Mouse (Mus musculus) stomach, embryonic 16.5 days (tissue): ENCODE data around the gene Cog1. TPM values are rescaled to one million over a fixed set of nuclear protein-coding genes. Genes with fewer than 3 reads are reported as not detected.
A peak's percentile ranks its signal among the peaks of the same experiment; 100 is the strongest.

Experiments used
- ATAC-seq: fragments of 200-750 bp; cut with Nextera tagmentation; 2 replicates; pipeline ENCODE4 v1.8.0; 2017; ENCODE audit warnings: moderate number of reproducible peaks, moderate TSS enrichment; ENCODE audit not compliant: insufficient read depth, low FRiP score
- H3K27ac ChIP-seq: fragments of 300-500 bp; sonication (generic); 2 replicates; pipeline ENCODE4 v1.5.1; 2014; ENCODE audit warnings: low read length
- H3K27me3 ChIP-seq: fragments of 300-500 bp; sonication (generic); 2 replicates; pipeline ENCODE4 v1.6.1; 2014; ENCODE audit warnings: low read length, control low read depth, mixed read lengths; ENCODE audit not compliant: control insufficient read depth, insufficient read depth
- H3K36me3 ChIP-seq: fragments of 300-500 bp; sonication (generic); 2 replicates; pipeline ENCODE4 v1.6.1; 2014; ENCODE audit warnings: low read length; ENCODE audit not compliant: control insufficient read depth, insufficient read depth
- H3K4me1 ChIP-seq: fragments of 300-500 bp; sonication (generic); 2 replicates; pipeline ENCODE4 v1.6.1; 2014; ENCODE audit warnings: low read length, control low read depth, mixed read lengths; ENCODE audit not compliant: control insufficient read depth, insufficient read depth
- H3K4me2 ChIP-seq: fragments of 300-500 bp; sonication (generic); 2 replicates; pipeline ENCODE4 v1.6.1; 2014; ENCODE audit warnings: low read depth, low read length, mixed read lengths
- H3K4me3 ChIP-seq: fragments of 300-500 bp; sonication (generic); replicated peaks from 2 replicates; pipeline ENCODE4 v1.5.1; 2014; ENCODE audit warnings: mild to moderate bottlenecking, low read length
- H3K9ac ChIP-seq: fragments of 300-500 bp; sonication (generic); 2 replicates; pipeline ENCODE4 v1.6.1; 2014; ENCODE audit warnings: low read length
- H3K9me3 ChIP-seq: fragments of 300-500 bp; sonication (generic); replicated peaks from 2 replicates; pipeline ENCODE4 v1.6.1; 2016; ENCODE audit warnings: low read length, control low read depth; ENCODE audit not compliant: control insufficient read depth
- WGBS: fragments of 180-500 bp; shearing (Covaris S2); extraction: QIAGEN DNeasy Blood & Tissue Kit; methylation state at CpG from one replicate; pipeline ENCODE4 v1.1.7; 2014; 5-methylcytosine and 5-hydroxymethylcytosine counted together
- polyA plus RNA-seq: library from polyadenylated mRNA; unstranded; fragments of >200 nt; fragmentation: Nextera tagmentation; extraction: Ambion mirVana; gene quantifications from 2 replicates; pipeline ENCODE4 v1.2.1, GENCODE M21; 2015

The Cog1 gene
- polyA plus RNA-seq, 1 experiment from 2014 or later, result 17.3 TPM

GRCm38 (mm10) chr11:113627785-113628184 lies 21.2 kb upstream of the Cog1 start:
- no peaks in the 10 kb centered on the region for H3K36me3 ChIP-seq

GRCm38 (mm10) chr11:113630642-113631041 lies 18.3 kb upstream of the Cog1 start:
- 53% methylated on average over 7 of the region's 7 CpGs for WGBS
- H3K4me2 ChIP-seq, result peak overlapping the region; percentile 20; the same call in 1 of the 2 replicates
- H3K9me3 ChIP-seq, result no peaks in the 10 kb centered on the region

More at GRCm38 (mm10) chr11:113627785-113628184, 21.2 kb upstream of the Cog1 start:
- no peak overlapping the region for H3K27ac ChIP-seq
- no peak overlapping the region for H3K4me2 ChIP-seq
- 0 out of 2 replicates have a peak, but pooled peaks cover 2% of the 10 kb centered on the region for H3K4me1 ChIP-seq
- H3K9me3 ChIP-seq, result no peaks in the 10 kb centered on the region
- ATAC-seq, result no peak
- whole genome bisulfite sequencing, result 58% methylated on average over 4 of the region's 4 CpGs
- H3K9ac ChIP-seq, result no peak overlapping the region
- H3K4me3 ChIP-seq, result no peak overlapping the region
- H3K27me3 ChIP-seq, result no peaks in the 10 kb centered on the region

GRCm38 (mm10) chr11:113631302-113631701 lies 17.7 kb upstream of the Cog1 start:
- H3K9me3 ChIP-seq, result no peaks in the 10 kb centered on the region
- H3K4me2 ChIP-seq, result peak overlapping the region; percentile 25
- 56% methylated on average over 8 of the region's 8 CpGs for WGBS
- ATAC-seq, result 0 out of 2 replicates have a peak, but pooled peaks have one; percentile 27
- H3K27ac ChIP-seq, result peak overlapping the region; percentile 29; the same call in 1 of the 2 replicates
- no peaks in the 10 kb centered on the region for H3K27me3 ChIP-seq
- H3K4me1 ChIP-seq, result 0 out of 2 replicates have a peak, but pooled peaks cover 2% of the 10 kb centered on the region
- H3K4me3 ChIP-seq, result no peak overlapping the region
- no peaks in the 10 kb centered on the region for H3K36me3 ChIP-seq
- H3K9ac ChIP-seq, result no peak overlapping the region

More at GRCm38 (mm10) chr11:113630642-113631041, 18.3 kb upstream of the Cog1 start:
- no peak for ATAC-seq
- Histone ChIP-seq H3K4me1 (0 out of 2 replicates have a peak, but pooled peaks cover 2% of the 10 kb centered on the region), H3K4me3 (no peak overlapping the region), H3K9ac (no peak overlapping the region), H3K27ac (no peak overlapping the region), H3K27me3 (no peaks in the 10 kb centered on the region), H3K36me3 (no peaks in the 10 kb centered on the region)

- H3K4me2 ChIP-seq, result peak overlapping the region; percentile 25
- H3K36me3 ChIP-seq, result no peaks in the 10 kb centered on the region
- H3K27ac ChIP-seq, result peak overlapping the region; percentile 18; the same call in 1 of the 2 replicates
- no peaks in the 10 kb centered on the region for H3K27me3 ChIP-seq
- 58% methylated on average over 8 of the region's 8 CpGs for WGBS
- H3K4me3 ChIP-seq, result no peak overlapping the region
- peak; percentile 74; the same call in 1 of the 2 replicates for ATAC-seq
- 0 out of 2 replicates have a peak, but pooled peaks cover 1% of the 10 kb centered on the region for H3K4me1 ChIP-seq
- no peak overlapping the region for H3K9ac ChIP-seq
- H3K9me3 ChIP-seq, result no peaks in the 10 kb centered on the region
Observed at GRCm38 (mm10) chr11:113631862-113632261, 17.1 kb upstream of the Cog1 start.

- H3K4me3 ChIP-seq, result no peak overlapping the region
- H3K27me3 ChIP-seq, result no peaks in the 10 kb centered on the region
- 0 out of 2 replicates have a peak overlapping the region, but pooled peaks have one; percentile 18 for H3K27ac ChIP-seq
- no peaks in the 10 kb centered on the region for H3K36me3 ChIP-seq
- ATAC-seq, result no peak
- H3K4me2 ChIP-seq, result peak overlapping the region; percentile 25
- no peak overlapping the region for H3K9ac ChIP-seq
- no peaks in the 10 kb centered on the region for H3K9me3 ChIP-seq
- H3K4me1 ChIP-seq, result no peaks in the 10 kb centered on the region
- WGBS, result 65% methylated on average over 7 of the region's 7 CpGs
Observed at GRCm38 (mm10) chr11:113632303-113632702, 16.7 kb upstream of the Cog1 start.

GRCm38 (mm10) chr11:113633398-113633797 lies 15.6 kb upstream of the Cog1 start:
- ATAC-seq, result no peak
- 93% methylated on average over 5 of the region's 5 CpGs for WGBS

GRCm38 (mm10) chr11:113634699-113635121 lies 14.3 kb upstream of the Cog1 start:
- no peak overlapping the region for H3K4me2 ChIP-seq
- H3K27ac ChIP-seq, result no peak overlapping the region
- H3K4me1 ChIP-seq, result no peaks in the 10 kb centered on the region
- no peak for ATAC-seq
- no peak overlapping the region for H3K9ac ChIP-seq
- H3K9me3 ChIP-seq, result peaks cover 7% of the 10 kb centered on the region
- no peaks in the 10 kb centered on the region for H3K27me3 ChIP-seq
- H3K4me3 ChIP-seq, result no peak overlapping the region
- WGBS, result 72% methylated on average over 10 of the region's 10 CpGs
- no peaks in the 10 kb centered on the region for H3K36me3 ChIP-seq

More at GRCm38 (mm10) chr11:113633398-113633797, 15.6 kb upstream of the Cog1 start:
- Histone ChIP-seq H3K4me3 (no peak overlapping the region), H3K36me3 (no peaks in the 10 kb centered on the region), H3K4me1 (no peaks in the 10 kb centered on the region), H3K27ac (no peak overlapping the region), H3K9ac (no peak overlapping the region), H3K27me3 (no peaks in the 10 kb centered on the region), H3K4me2 (no peak overlapping the region), H3K9me3 (peaks cover 5% of the 10 kb centered on the region; the same call in 1 of the 2 replicates)

GRCm38 (mm10) chr11:113638680-113639079 lies 10.3 kb upstream of the Cog1 start:
- Histone ChIP-seq H3K27me3 (no peaks in the 10 kb centered on the region), H3K9me3 (peaks cover 7% of the 10 kb centered on the region), H3K4me3 (no peak overlapping the region), H3K4me1 (no peaks in the 10 kb centered on the region), H3K36me3 (no peaks in the 10 kb centered on the region), H3K4me2 (no peak overlapping the region), H3K9ac (no peak overlapping the region), H3K27ac (no peak overlapping the region)
- no peak for ATAC-seq
- 89% methylated on average over 12 of the region's 12 CpGs for WGBS

GRCm38 (mm10) chr11:113645181-113645580 lies 3.8 kb upstream of the Cog1 start:
- no peaks in the 10 kb centered on the region for H3K36me3 ChIP-seq
- H3K27ac ChIP-seq, result no peak overlapping the region
- WGBS, result 88% methylated on average over 3 of the region's 3 CpGs
- no peak overlapping the region for H3K4me2 ChIP-seq
- no peaks in the 10 kb centered on the region for H3K9me3 ChIP-seq
- no peak for ATAC-seq
- H3K4me3 ChIP-seq, result no peak overlapping the region
- no peak overlapping the region for H3K9ac ChIP-seq
- no peaks in the 10 kb centered on the region for H3K27me3 ChIP-seq
- H3K4me1 ChIP-seq, result peaks cover 4% of the 10 kb centered on the region
